Mouse (Mus musculus) megakaryocyte, embryonic 14.5 days (primary cell): ENCODE data around the gene Sptlc2.

ENCODE experiments used
- FLI1 ChIP-seq: IDR thresholded peaks from 2 replicates; pipeline ENCODE4 v1.6.1; 2012; ENCODE audit warnings: low read length, inconsistent platforms, mixed read lengths
- GATA1 ChIP-seq: IDR thresholded peaks from 3 replicates; pipeline ENCODE4 v1.6.1; 2012; ENCODE audit warnings: mixed read lengths, low read length, inconsistent platforms, borderline replicate concordance

GRCm38 (mm10) chr12:87282743-87283142 lies 105.4 kb downstream of the Sptlc2 start:
- TF ChIP-seq GATA1, result no peak
- TF ChIP-seq FLI1, result no peak
